Mouse (Mus musculus): ENCODE results near the gene Cpz.

- TF ChIP-seq GATA1 (IDR thresholded peaks at IDR 0.05; ENCODE audit: low read length) (no peak), TAL1 (IDR thresholded peaks at IDR 0.05; ENCODE audit: low read length) (no peak)
These were observed 41.1 kb upstream of the Cpz start for GRCm38 (mm10) chr5:35566632-35567031.
